Mouse (Mus musculus) ES-Bruce4 (cell line): ENCODE measurements around the gene Pkdcc.

Source experiments
- CTCF ChIP-seq: IDR thresholded peaks from one replicate; pipeline ENCODE4 v1.8.1; 2011; ENCODE audit warnings: low read depth, low read length
- EP300 ChIP-seq: IDR thresholded peaks from 2 replicates; pipeline ENCODE4 v1.6.1; 2011; ENCODE audit warnings: low read depth, low read length; ENCODE audit not compliant: insufficient read depth
- POLR2A ChIP-seq: IDR thresholded peaks from one replicate; pipeline ENCODE4 v1.8.1; 2011; ENCODE audit warnings: low read length; ENCODE audit not compliant: insufficient read depth

DNA sequence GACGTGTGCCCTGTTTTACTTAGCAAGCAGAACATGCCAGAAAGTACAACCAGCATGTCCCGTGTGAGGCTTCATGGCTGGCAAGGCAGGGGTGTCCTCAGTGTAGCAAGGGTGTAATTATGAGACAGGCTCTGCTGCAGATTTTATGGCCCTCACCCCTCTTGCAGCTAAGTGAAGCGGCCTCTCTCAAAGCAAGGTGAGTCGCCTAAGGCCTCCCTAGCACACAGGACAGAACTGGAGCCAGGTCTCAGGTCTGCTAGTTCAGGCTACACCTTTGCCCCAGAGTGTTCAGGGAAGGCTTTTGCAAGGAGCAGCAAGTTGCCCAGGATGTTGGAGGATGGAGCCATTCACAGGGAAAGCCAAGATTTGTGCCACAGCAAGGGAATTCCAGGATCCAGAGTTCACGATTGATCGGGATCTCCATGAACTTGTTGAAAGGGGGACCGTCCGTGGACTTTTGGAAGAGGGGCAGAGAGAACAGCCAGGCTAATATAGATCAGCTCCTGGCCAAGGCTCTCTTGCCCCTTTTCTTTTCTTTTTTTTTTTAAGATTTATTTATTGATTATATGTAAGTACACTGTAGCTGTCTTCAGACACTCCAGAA lies 32.9 kb upstream of the Pkdcc start:
- TF ChIP-seq POLR2A (no peak), CTCF (no peak), EP300 (no peak)
